Mouse (Mus musculus) midbrain, postnatal 0 days (tissue): ENCODE measurements around the gene Avl9. TPM values are rescaled to one million over a fixed set of nuclear protein-coding genes. Genes with fewer than 3 reads are reported as not detected.

Experiments
- ATAC-seq: fragments of 200-750 bp; cut with Nextera tagmentation; 2 replicates; pipeline ENCODE4 v1.8.0; 2017; ENCODE audit warnings: moderate number of reproducible peaks, mild to moderate bottlenecking, moderate TSS enrichment, moderate library complexity; ENCODE audit not compliant: low FRiP score
- DNase-seq: peaks from one replicate; pipeline ENCODE4 v3.0.0-alpha.2; 2015; ENCODE audit warnings: low spot score
- H3K27ac ChIP-seq: fragments of 300-500 bp; sonication (generic); 2 replicates; pipeline ENCODE4 v1.5.1; 2014; ENCODE audit warnings: low read depth, mild to moderate bottlenecking, low read length, mixed read lengths
- H3K27me3 ChIP-seq: fragments of 300-500 bp; sonication (generic); 2 replicates; pipeline ENCODE4 v1.6.1; 2014; ENCODE audit warnings: low read length, control low read depth, mixed read lengths; ENCODE audit not compliant: insufficient read depth
- H3K36me3 ChIP-seq: fragments of 300-500 bp; sonication (generic); 2 replicates; pipeline ENCODE4 v1.6.1; 2014; ENCODE audit warnings: low read length, control low read depth, mixed read lengths; ENCODE audit not compliant: insufficient read depth
- H3K4me1 ChIP-seq: fragments of 300-500 bp; sonication (generic); 2 replicates; pipeline ENCODE4 v1.6.1; 2014; ENCODE audit warnings: mild to moderate bottlenecking, control low read depth, antibody characterized with exemption, low read length, mixed read lengths; ENCODE audit not compliant: insufficient read depth
- H3K4me2 ChIP-seq: fragments of 300-500 bp; sonication (generic); 2 replicates; pipeline ENCODE4 v1.6.1; 2014; ENCODE audit warnings: low read depth, mild to moderate bottlenecking, low read length, mixed read lengths; ENCODE audit not compliant: poor library complexity, severe bottlenecking
- H3K4me3 ChIP-seq: fragments of 300-500 bp; sonication (generic); 2 replicates; pipeline ENCODE4 v1.5.1; 2014; ENCODE audit warnings: low read depth, mild to moderate bottlenecking, low read length, moderate library complexity
- H3K9ac ChIP-seq: fragments of 300-500 bp; sonication (generic); replicated peaks from 2 replicates; pipeline ENCODE4 v1.6.1; 2014; ENCODE audit warnings: mild to moderate bottlenecking, low read length, moderate library complexity, mixed read lengths; ENCODE audit not compliant: poor library complexity, severe bottlenecking
- H3K9me3 ChIP-seq: fragments of 300-500 bp; sonication (generic); 2 replicates; pipeline ENCODE4 v1.6.1; 2016; ENCODE audit warnings: low read length, control low read depth
- CTCF ChIP-seq: IDR thresholded peaks from 2 replicates; pipeline ENCODE4 v1.5.1; 2016; ENCODE audit warnings: antibody characterized with exemption, mild to moderate bottlenecking
- WGBS: fragments of 180-500 bp; shearing (Covaris S2); extraction: QIAGEN DNeasy Blood & Tissue Kit; methylation state at CpG from one replicate; pipeline ENCODE4 v1.1.7; 2014; 5-methylcytosine and 5-hydroxymethylcytosine counted together
- polyA plus RNA-seq: library from polyadenylated mRNA; unstranded; fragments of >200 nt; fragmentation: Nextera tagmentation; extraction: Ambion mirVana; gene quantifications from 2 replicates; pipeline ENCODE4 v1.2.1, GENCODE M21; 2015
- total RNA-seq: library from RNA; depleted of rRNA; stranded (reverse); fragments of >200 nt; gene quantifications from 2 replicates; pipeline ENCODE4 v1.2.3, GENCODE M21; 2014

Gene Avl9
- total and polyA plus RNA-seq, 2 experiments from 2014 or later = 19.7 to 46.9 TPM

DNA sequence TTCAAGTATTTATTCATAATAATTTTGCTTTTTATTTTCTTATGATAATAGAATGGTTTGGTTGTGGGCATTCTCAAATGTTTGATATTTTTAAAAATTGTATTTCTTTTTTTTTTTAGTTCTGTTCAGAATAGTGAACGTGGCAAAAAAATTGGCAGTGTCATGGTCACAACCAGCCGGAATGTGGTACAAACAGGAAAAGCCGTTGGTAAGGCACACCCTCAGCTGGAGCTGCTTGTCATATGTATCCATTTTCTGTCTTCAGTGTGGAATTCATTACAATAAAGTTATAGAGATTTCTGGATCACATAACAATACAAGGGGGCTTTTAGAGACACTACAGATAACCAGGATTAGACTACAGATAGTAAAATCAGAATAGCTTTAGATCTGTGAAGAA, 39.0 kb downstream of the Avl9 start:
- Histone ChIP-seq H3K9me3 (no peaks in the 10 kb centered on the region), H3K4me3 (no peak overlapping the region), H3K27me3 (no peaks in the 10 kb centered on the region), H3K4me1 (no peaks in the 10 kb centered on the region), H3K36me3 (peaks cover 29% of the 10 kb centered on the region; the same call in 1 of the 2 replicates), H3K4me2 (no peak overlapping the region), H3K9ac (no peak overlapping the region), H3K27ac (no peak overlapping the region)
- no peak for TF ChIP-seq CTCF
- 97% methylated on average over 3 of the region's 3 CpGs for WGBS
- ATAC-seq (no peak), DNase-seq (no peak)

DNA sequence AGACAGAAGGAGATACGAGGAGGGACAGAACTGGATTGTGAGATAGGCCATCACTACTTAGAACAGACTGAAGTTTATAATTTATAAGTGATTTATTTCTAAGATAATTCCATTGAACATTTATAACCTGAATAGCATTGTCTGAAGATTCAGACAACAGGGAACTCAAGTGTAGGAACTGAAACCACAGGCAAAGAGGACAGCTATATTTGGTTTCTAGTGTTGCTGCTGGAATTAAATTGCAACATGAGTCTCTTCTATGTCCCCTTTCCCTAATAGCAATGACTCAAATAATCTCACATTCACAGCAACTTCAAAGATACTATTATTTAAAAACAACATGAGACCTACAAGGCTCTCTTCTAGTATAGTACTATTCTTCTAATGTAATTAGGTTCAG, 41.4 kb downstream of the Avl9 start:
- 87% methylated on average over 1 of the region's 1 CpGs for WGBS
- DNase-seq = no peak

DNA sequence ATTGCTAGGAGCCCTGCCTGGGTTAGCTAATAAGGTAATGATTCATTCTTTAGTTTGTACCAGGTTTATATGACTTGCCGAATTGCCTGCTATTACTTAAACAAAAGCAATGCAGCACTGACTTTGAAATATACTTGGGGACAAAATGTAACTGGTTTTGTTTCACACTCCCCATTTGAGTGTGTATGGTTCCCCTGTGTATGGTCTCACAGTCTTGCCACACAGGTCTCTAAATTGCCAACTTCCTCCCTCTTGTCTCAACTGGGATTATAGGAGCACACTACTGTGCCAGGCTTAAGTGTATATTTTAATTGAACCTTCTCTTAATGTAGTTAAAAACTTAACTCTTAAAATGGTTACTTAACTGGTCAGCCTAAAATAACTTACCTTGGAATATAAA, 44.6 kb downstream of the Avl9 start:
- DNase-seq (no peak), ATAC-seq (no peak)
- H3K27me3 ChIP-seq = no peaks in the 10 kb centered on the region
- H3K27ac ChIP-seq = no peak overlapping the region
- H3K9ac ChIP-seq = no peak overlapping the region
- H3K4me1 ChIP-seq = no peaks in the 10 kb centered on the region
- no peak overlapping the region for H3K4me2 ChIP-seq
- no peak for TF ChIP-seq CTCF
- H3K4me3 ChIP-seq = no peak overlapping the region
- WGBS = 98% methylated on average over 1 of the region's 1 CpGs
- H3K36me3 ChIP-seq = peaks cover 39% of the 10 kb centered on the region; the same call in 1 of the 2 replicates
- H3K9me3 ChIP-seq = no peaks in the 10 kb centered on the region

More for the DNA sequence above, 41.4 kb downstream of the Avl9 start:
- no peaks in the 10 kb centered on the region for H3K4me1 ChIP-seq
- H3K4me2 ChIP-seq = no peak overlapping the region
- H3K9me3 ChIP-seq = no peaks in the 10 kb centered on the region
- H3K27me3 ChIP-seq = no peaks in the 10 kb centered on the region
- no peak for ATAC-seq
- H3K9ac ChIP-seq = no peak overlapping the region
- no peak overlapping the region for H3K27ac ChIP-seq
- no peak overlapping the region for H3K4me3 ChIP-seq
- H3K36me3 ChIP-seq = peaks cover 35% of the 10 kb centered on the region; the same call in 1 of the 2 replicates
- TF ChIP-seq CTCF = no peak

DNA sequence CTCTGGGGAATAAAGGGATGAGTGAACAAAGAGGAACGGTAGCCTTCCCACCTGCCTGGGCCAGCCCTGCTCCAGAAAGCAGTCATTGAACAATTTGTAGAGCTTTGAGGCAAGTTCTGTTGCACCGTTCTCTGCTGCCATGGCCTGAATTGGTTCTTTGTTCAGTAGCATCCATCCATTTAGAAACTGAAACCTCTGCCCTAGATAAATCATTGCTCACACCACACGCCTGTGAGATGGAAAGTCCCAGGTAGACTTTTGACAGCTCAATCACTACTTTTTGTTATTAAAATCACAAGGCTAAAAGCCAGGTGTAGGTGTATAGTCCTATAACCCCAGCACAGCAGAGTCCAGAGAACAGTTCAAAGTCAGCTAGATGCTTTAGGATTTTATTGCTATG, 50.6 kb downstream of the Avl9 start:
- H3K4me2 ChIP-seq = no peak overlapping the region
- H3K4me1 ChIP-seq = no peaks in the 10 kb centered on the region
- peaks cover 5% of the 10 kb centered on the region; the same call in 1 of the 2 replicates for H3K36me3 ChIP-seq
- no peaks in the 10 kb centered on the region for H3K27me3 ChIP-seq
- no peak overlapping the region for H3K9ac ChIP-seq
- ATAC-seq (no peak), DNase-seq (no peak)
- WGBS = 71% methylated on average over 3 of the region's 3 CpGs
- no peak overlapping the region for H3K27ac ChIP-seq
- no peak for TF ChIP-seq CTCF
- H3K9me3 ChIP-seq = no peaks in the 10 kb centered on the region
- H3K4me3 ChIP-seq = no peak overlapping the region

DNA sequence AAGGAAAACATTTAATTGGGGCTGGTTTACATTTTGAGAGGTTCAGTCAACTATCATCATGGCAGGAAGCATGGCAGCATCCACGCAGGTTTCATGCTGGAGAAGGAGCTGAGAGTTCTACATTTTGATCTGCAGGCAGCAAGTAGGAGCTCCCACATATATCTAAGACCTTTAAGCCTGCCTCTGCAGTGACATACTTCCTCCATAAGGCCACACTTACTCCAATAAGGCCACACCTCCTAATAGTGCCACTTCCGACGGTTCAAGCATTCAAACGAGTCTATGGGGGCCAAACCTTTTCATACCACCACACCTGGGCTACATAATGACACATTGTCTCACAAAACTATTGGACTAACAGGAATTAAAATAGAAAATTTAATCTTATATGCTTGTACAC, 51.0 kb downstream of the Avl9 start:
- H3K4me2 ChIP-seq = no peak overlapping the region
- TF ChIP-seq CTCF = no peak
- no peak for ATAC-seq
- peaks cover 5% of the 10 kb centered on the region; the same call in 1 of the 2 replicates for H3K36me3 ChIP-seq
- no peak for DNase-seq
- no peak overlapping the region for H3K27ac ChIP-seq
- H3K9ac ChIP-seq = no peak overlapping the region
- H3K27me3 ChIP-seq = no peaks in the 10 kb centered on the region
- WGBS = 90% methylated on average over 4 of the region's 4 CpGs
- H3K9me3 ChIP-seq = no peaks in the 10 kb centered on the region
- no peaks in the 10 kb centered on the region for H3K4me1 ChIP-seq
- H3K4me3 ChIP-seq = no peak overlapping the region

DNA sequence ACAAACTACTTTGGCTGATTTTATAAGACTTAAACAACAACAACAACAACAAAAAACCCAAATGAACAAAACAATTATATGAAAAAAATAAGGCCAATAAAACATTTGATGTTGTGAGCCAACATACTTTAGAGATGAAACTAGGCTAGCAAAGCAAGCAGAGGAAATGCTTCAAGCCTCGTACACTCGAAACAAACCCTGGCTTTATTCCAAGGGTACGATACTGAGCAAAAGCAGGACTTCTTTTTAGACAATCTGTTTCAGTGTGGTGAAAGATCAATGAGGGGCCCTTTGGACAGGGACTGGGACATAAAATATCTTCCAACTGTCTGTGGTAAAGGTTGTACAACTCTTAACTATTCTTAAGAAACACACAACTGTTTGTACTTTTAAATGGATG, 61.1 kb downstream of the Avl9 start:
- no peaks in the 10 kb centered on the region for H3K27me3 ChIP-seq
- H3K9me3 ChIP-seq = no peaks in the 10 kb centered on the region
- peaks cover 17% of the 10 kb centered on the region for H3K36me3 ChIP-seq
- DNase-seq (no peak), ATAC-seq (no peak)
- WGBS = 62% methylated on average over 3 of the region's 3 CpGs
- TF ChIP-seq CTCF = no peak
- no peak overlapping the region for H3K4me2 ChIP-seq
- H3K4me1 ChIP-seq = no peaks in the 10 kb centered on the region
- H3K9ac ChIP-seq = no peak overlapping the region
- H3K4me3 ChIP-seq = no peak overlapping the region
- no peak overlapping the region for H3K27ac ChIP-seq
